Mouse (Mus musculus) spleen, adult 2 months (tissue): ENCODE results near the gene Osgin1.

Experiments
- CTCF ChIP-seq: fragments of 200-500 bp; IDR thresholded peaks from 2 replicates; pipeline ENCODE4 v1.5.1; 2011; ENCODE audit warnings: mild to moderate bottlenecking, inconsistent platforms; ENCODE audit not compliant: insufficient read depth, insufficient read length, insufficient replicate concordance; ENCODE audit errors: extremely low read depth
- POLR2A ChIP-seq: fragments of 200-500 bp; IDR thresholded peaks from 2 replicates; pipeline ENCODE4 v1.6.1; 2011; ENCODE audit warnings: low read depth, low read length, inconsistent platforms

- no peak for TF ChIP-seq POLR2A
- no peak for TF ChIP-seq CTCF
Observed at GRCm38 (mm10) chr8:119427634-119428349, 6.1 kb upstream of the Osgin1 start.
